Mouse (Mus musculus) gastrocnemius, adult 8-10 months (tissue): ENCODE data around the gene Stx4a. TPM values are rescaled to one million over a fixed set of nuclear protein-coding genes. Genes with fewer than 3 reads are reported as not detected.

ENCODE experiments used
- DNase-seq, 2 experiments: peaks; one replicate each; pipeline ENCODE4 v3.0.0; 2022; ENCODE audit warnings: low spot score in 2 of 2
- total RNA-seq, 4 experiments: library from RNA; stranded (reverse); gene quantifications; 2 replicates each; pipeline ENCODE4 v1.2.4; 2022

The Stx4a gene
- total RNA-seq, 4 experiments from 2014 or later, result 44.5 to 64.1 (median 50.8) TPM

DNA sequence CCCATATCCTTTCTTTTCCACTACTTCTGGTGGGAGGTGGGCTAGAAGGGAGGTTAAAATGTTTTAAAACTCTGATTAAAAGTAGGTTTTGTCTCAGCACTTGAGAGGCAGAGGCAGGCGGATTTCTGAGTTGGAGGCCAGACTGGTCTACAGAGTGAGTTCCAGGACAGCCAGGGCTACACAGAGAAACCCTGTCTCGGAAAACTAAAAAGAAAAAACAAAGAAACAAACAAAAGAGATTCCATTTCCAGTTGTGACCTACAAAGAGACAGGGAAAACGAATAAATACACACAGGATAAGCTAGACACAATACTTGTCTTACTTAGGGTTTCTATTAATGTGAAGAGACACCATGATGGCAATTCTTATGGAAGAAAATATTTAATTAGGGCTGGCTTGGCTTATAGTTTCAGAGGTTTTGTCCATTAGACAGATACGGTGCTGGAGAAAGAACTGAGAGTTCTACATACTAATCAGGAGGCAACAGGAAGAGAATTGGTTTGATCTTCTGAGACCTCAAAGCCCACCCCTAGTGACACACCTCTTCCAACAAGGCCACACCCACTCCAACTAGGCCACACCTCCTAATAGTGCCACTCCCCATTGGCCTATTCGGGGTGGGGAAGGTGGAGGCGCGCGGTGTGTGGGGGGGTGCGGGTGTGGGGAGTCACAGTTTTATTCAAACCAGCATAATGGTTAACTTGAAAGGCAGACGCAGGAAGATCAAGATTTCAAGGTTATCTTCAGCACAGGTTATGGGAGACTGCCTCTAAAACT is 74.3 kb downstream of the Stx4a start:
- DNase-seq, result no peak

Other genes starting within 250 kb of the Stx4a start
- gene Ccdc189, start 235.7 kb upstream of the Stx4a start, total RNA-seq, result 1 to 10 TPM; 2.0 to 2.6 (median 2.2) TPM
- gene Rnf40, start 235.5 kb upstream of the Stx4a start, total RNA-seq, result 10 to 100 TPM; 28.6 to 32.3 (median 30.6) TPM
- 1 to 10 TPM; 6.8 to 7.8 (median 7.4) TPM for gene Zfp629, start 208.5 kb upstream of the Stx4a start, total RNA-seq
- gene Bcl7c, start 115.4 kb upstream of the Stx4a start, total RNA-seq, result 10 to 100 TPM; 33.5 to 36.0 (median 34.1) TPM
- gene Ctf1, start 111.6 kb upstream of the Stx4a start, total RNA-seq, result 10 to 100 TPM; 15.2 to 20.3 (median 17.1) TPM
- not detected for gene Ctf2, start 92.1 kb upstream of the Stx4a start, total RNA-seq
- 1 to 10 TPM in 2 of 4 experiments, under 1 TPM in 2; 0.92 to 1.6 (median 1.1) TPM for gene Fbxl19, start 79.8 kb upstream of the Stx4a start, total RNA-seq
- gene Orai3, start 54.5 kb upstream of the Stx4a start, total RNA-seq, result 10 to 100 TPM; 12.2 to 13.6 (median 12.9) TPM
- 10 to 100 TPM; 16.4 to 22.8 (median 18.6) TPM for gene Setd1a, start 47.6 kb upstream of the Stx4a start, total RNA-seq
- gene Gm49388, start 38.7 kb upstream of the Stx4a start, total RNA-seq, result 1 to 10 TPM; 1.6 to 2.3 (median 2.1) TPM
- 1 to 10 TPM; 1.5 to 4.2 (median 1.9) TPM for gene Hsd3b7, start 23.7 kb upstream of the Stx4a start, total RNA-seq
- 1 to 10 TPM in 1 of 4 experiments, under 1 TPM in 3; 0.53 to 1.0 (median 0.75) TPM for gene Stx1b, start 255 bp downstream of the Stx4a start, total RNA-seq
- 10 to 100 TPM; 12.2 to 14.5 (median 14.0) TPM for gene Zfp646, start 51.9 kb downstream of the Stx4a start, total RNA-seq
- 1 to 10 TPM; 3.1 to 4.6 (median 4.5) TPM for gene Zfp668, start 52.5 kb downstream of the Stx4a start, total RNA-seq
- gene Prss53, start 66.7 kb downstream of the Stx4a start, total RNA-seq, result 1 to 10 TPM; 1.5 to 1.8 (median 1.7) TPM
- not detected for gene Gm21974, start 71.2 kb downstream of the Stx4a start, total RNA-seq
- gene Vkorc1, start 71.3 kb downstream of the Stx4a start, total RNA-seq, result 1 to 10 TPM; 5.3 to 9.9 (median 8.6) TPM
- 100 to 1,000 TPM; 163 to 190 (median 180) TPM for gene Bckdk, start 79.8 kb downstream of the Stx4a start, total RNA-seq
- gene Kat8, start 88.2 kb downstream of the Stx4a start, total RNA-seq, result 10 to 100 TPM; 20.8 to 30.8 (median 23.0) TPM
- not detected for gene Prss8, start 105.8 kb downstream of the Stx4a start, total RNA-seq
- gene Prss36, start 122.4 kb downstream of the Stx4a start, total RNA-seq, result 1 to 10 TPM; 5.7 to 8.9 (median 7.9) TPM
- gene Fus, start 143.2 kb downstream of the Stx4a start, total RNA-seq, result 10 to 100 TPM; 52.0 to 94.3 (median 70.5) TPM
- under 1 TPM in 3 of 4 experiments, not detected in 1; 0.21 to 0.75 (median 0.43) TPM for gene Pycard, start 169.6 kb downstream of the Stx4a start, total RNA-seq
- gene Trim72, start 179.7 kb downstream of the Stx4a start, total RNA-seq, result 100 to 1,000 TPM; 204 to 246 (median 223) TPM
- 1 to 10 TPM in 2 of 4 experiments, under 1 TPM in 2; 0.60 to 3.1 (median 1.1) TPM for gene Itgam, start 238.3 kb downstream of the Stx4a start, total RNA-seq
- gene Gm49368, start 238.4 kb downstream of the Stx4a start, total RNA-seq, result not detected